Mouse (Mus musculus): ENCODE measurements around the gene Plppr1.
"Not testable (repeated sequence)": the region's sequence is repeated elsewhere in the genome, so short reads cannot be mapped to it uniquely, and the experiment has no call there.

DNA sequence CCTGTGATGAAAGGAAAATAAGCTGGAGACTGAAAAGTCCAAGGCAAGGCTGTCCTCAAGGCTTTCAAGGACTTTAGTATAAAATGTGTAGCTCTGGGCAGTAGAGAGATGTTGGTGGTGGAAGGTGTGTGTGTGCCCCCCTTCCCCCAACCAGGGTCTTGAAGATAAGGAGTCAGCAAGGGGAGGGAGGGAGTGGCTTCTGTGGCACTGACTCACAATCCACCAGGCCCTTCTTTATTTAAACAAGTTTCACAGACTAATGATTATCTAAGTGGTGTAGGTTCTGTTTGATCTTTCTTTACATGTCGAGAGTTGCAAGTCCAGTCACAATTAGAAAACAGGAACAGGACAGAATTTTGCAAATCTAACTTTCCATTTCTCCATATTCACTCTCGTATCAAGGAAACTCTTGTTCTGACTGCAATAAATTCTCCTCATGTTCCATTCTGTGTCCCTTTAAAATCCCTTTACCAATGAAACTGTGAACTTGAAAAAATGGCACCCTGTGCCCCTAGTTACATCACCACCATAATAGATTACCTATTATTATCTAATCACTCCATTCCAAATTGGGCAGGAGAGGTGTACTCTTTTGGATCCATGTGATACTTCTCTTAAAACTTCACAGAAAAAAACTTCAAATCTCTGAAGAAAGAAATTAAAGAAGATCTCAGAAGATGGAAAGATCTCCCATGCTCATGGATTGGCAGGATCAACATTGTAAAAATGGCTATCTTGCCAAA is 324.7 kb downstream of the Plppr1 start:
- TF ChIP-seq CHD2 (IDR thresholded peaks at IDR 0.05; ENCODE audit: low read length); CTCF (IDR thresholded peaks at IDR 0.05 in 2 of 3, conservative IDR thresholded peaks at IDR 0.05 in 1 of 3; ENCODE audit: control insufficient read depth in 1 of 3, insufficient read depth in 1 of 3, low read depth in 2 of 3, low read length in 3 of 3, poor library complexity in 1 of 3, severe bottlenecking in 1 of 3); GATA1 (IDR thresholded peaks at IDR 0.05; ENCODE audit: low read depth, low read length); NRF1 (IDR thresholded peaks at IDR 0.05; ENCODE audit: insufficient read depth, low read depth, low read length, poor library complexity, severe bottlenecking); MEF2A (IDR thresholded peaks at IDR 0.05; ENCODE audit: extremely low read depth, insufficient replicate concordance, low read depth, low read length, poor library complexity, severe bottlenecking); POLR2A (IDR thresholded peaks at IDR 0.05; ENCODE audit: control insufficient read depth in 1 of 2, insufficient read depth in 1 of 2, low read depth in 1 of 2, low read length in 2 of 2, poor library complexity in 1 of 2); RCOR1 (IDR thresholded peaks at IDR 0.05; ENCODE audit: low read depth, low read length); ZC3H11A (IDR thresholded peaks at IDR 0.05; ENCODE audit: low read depth, low read length); ZNF384 (IDR thresholded peaks at IDR 0.05; ENCODE audit: low read depth, low read length); TBP (IDR thresholded peaks at IDR 0.05; ENCODE audit: low read depth, low read length); CHD1 (IDR thresholded peaks at IDR 0.05; ENCODE audit: low read depth, low read length): not testable (repeated sequence)

Data from MEL (cell line).